Mouse (Mus musculus) macrophage (primary cell): ENCODE results near the gene Nprl3. TPM values are rescaled to one million over a fixed set of nuclear protein-coding genes. Genes with fewer than 3 reads are reported as not detected.

ENCODE experiments used
- H3K27ac ChIP-seq: fragments of 350-480 bp; formaldehyde crosslinking; 2 replicates; pipeline ENCODE4 v1.9.0; 2021
- H3K36me3 ChIP-seq: fragments of 350-480 bp; formaldehyde crosslinking; 2 replicates; pipeline ENCODE4 v1.9.0; 2021; ENCODE audit errors: inconsistent target
- H3K4me3 ChIP-seq: fragments of 350-480 bp; formaldehyde crosslinking; 2 replicates; pipeline ENCODE4 v1.9.0; 2021; ENCODE audit errors: inconsistent target
- H3K79me2 ChIP-seq: fragments of 350-480 bp; formaldehyde crosslinking; 2 replicates; pipeline ENCODE4 v1.9.0; 2021; ENCODE audit errors: inconsistent target
- WGBS: methylation state at CpG from one replicate; pipeline ENCODE4 v1.1.7; 2026; ENCODE audit warnings: inconsistent platforms; ENCODE audit not compliant: missing documents; 5-methylcytosine and 5-hydroxymethylcytosine counted together
- polyA plus RNA-seq: library from polyadenylated mRNA; stranded (reverse); fragments of 250-400 nt; gene quantifications from 3 replicates; pipeline ENCODE4 v1.2.4, GENCODE M21; 2018; ENCODE audit warnings: inconsistent platforms

Nprl3 gene
- polyA plus RNA-seq, 1 experiment from 2014 or later: 7.4 TPM

GRCm38 (mm10) chr11:32194086-32194485 is 73.4 kb downstream of the Nprl3 start:
- no peak overlapping the region for H3K27ac ChIP-seq
- no peak overlapping the region for H3K4me3 ChIP-seq
- WGBS: 92% methylated on average over 9 of the region's 10 CpGs
- no peaks in the 10 kb centered on the region for H3K79me2 ChIP-seq
- no peaks in the 10 kb centered on the region for H3K36me3 ChIP-seq

GRCm38 (mm10) chr11:32193156-32193555 is 74.4 kb downstream of the Nprl3 start:
- Histone ChIP-seq H3K4me3 (no peak overlapping the region), H3K79me2 (no peaks in the 10 kb centered on the region), H3K36me3 (no peaks in the 10 kb centered on the region), H3K27ac (no peak overlapping the region)
- WGBS: 96% methylated on average over 10 of the region's 10 CpGs

- Histone ChIP-seq H3K4me3 (no peak overlapping the region), H3K36me3 (no peaks in the 10 kb centered on the region), H3K27ac (no peak overlapping the region), H3K79me2 (no peaks in the 10 kb centered on the region)
- 98% methylated on average over 12 of the region's 13 CpGs for WGBS
Observed at GRCm38 (mm10) chr11:32190603-32191110, 76.8 kb downstream of the Nprl3 start.

GRCm38 (mm10) chr11:32190119-32190518 is 77.4 kb downstream of the Nprl3 start:
- no peak overlapping the region for H3K4me3 ChIP-seq
- H3K36me3 ChIP-seq: no peaks in the 10 kb centered on the region
- 92% methylated on average over 9 of the region's 9 CpGs for WGBS
- no peak overlapping the region for H3K27ac ChIP-seq
- H3K79me2 ChIP-seq: no peaks in the 10 kb centered on the region

GRCm38 (mm10) chr11:32189434-32189833 is 78.1 kb downstream of the Nprl3 start:
- 96% methylated on average over 5 of the region's 5 CpGs for WGBS
- Histone ChIP-seq H3K36me3 (no peaks in the 10 kb centered on the region), H3K79me2 (no peaks in the 10 kb centered on the region), H3K4me3 (no peak overlapping the region), H3K27ac (no peak overlapping the region)

- Histone ChIP-seq H3K4me3 (no peak overlapping the region), H3K79me2 (no peaks in the 10 kb centered on the region), H3K27ac (no peak overlapping the region), H3K36me3 (no peaks in the 10 kb centered on the region)
- WGBS: 93% methylated on average over 12 of the region's 12 CpGs
Observed at GRCm38 (mm10) chr11:32188881-32189280, 78.6 kb downstream of the Nprl3 start.

- WGBS: 94% methylated on average over 4 of the region's 4 CpGs
Observed at GRCm38 (mm10) chr11:32187256-32187655, 80.3 kb downstream of the Nprl3 start.

GRCm38 (mm10) chr11:32186031-32186430 is 81.5 kb downstream of the Nprl3 start:
- no peaks in the 10 kb centered on the region for H3K36me3 ChIP-seq
- 78% methylated on average over 2 of the region's 3 CpGs for WGBS
- H3K4me3 ChIP-seq: no peak overlapping the region
- H3K27ac ChIP-seq: no peak overlapping the region
- H3K79me2 ChIP-seq: no peaks in the 10 kb centered on the region

More at GRCm38 (mm10) chr11:32187256-32187655, 80.3 kb downstream of the Nprl3 start:
- Histone ChIP-seq H3K4me3 (no peak overlapping the region), H3K79me2 (no peaks in the 10 kb centered on the region), H3K36me3 (no peaks in the 10 kb centered on the region), H3K27ac (no peak overlapping the region)

GRCm38 (mm10) chr11:32184469-32184868 is 83.0 kb downstream of the Nprl3 start:
- H3K4me3 ChIP-seq: no peak overlapping the region
- no peaks in the 10 kb centered on the region for H3K36me3 ChIP-seq
- WGBS: 92% methylated on average over 8 of the region's 8 CpGs
- no peak overlapping the region for H3K27ac ChIP-seq
- no peaks in the 10 kb centered on the region for H3K79me2 ChIP-seq

GRCm38 (mm10) chr11:32181973-32182868 is 85.3 kb downstream of the Nprl3 start:
- WGBS: 47% methylated on average over 24 of the region's 25 CpGs
- Histone ChIP-seq H3K79me2 (no peaks in the 10 kb centered on the region), H3K36me3 (no peaks in the 10 kb centered on the region), H3K4me3 (no peak overlapping the region), H3K27ac (no peak overlapping the region)

GRCm38 (mm10) chr11:32181246-32181645 is 86.3 kb downstream of the Nprl3 start:
- Histone ChIP-seq H3K36me3 (no peaks in the 10 kb centered on the region), H3K4me3 (no peak overlapping the region), H3K79me2 (no peaks in the 10 kb centered on the region), H3K27ac (no peak overlapping the region)
- 92% methylated on average over 4 of the region's 4 CpGs for WGBS

- Histone ChIP-seq H3K79me2 (no peaks in the 10 kb centered on the region), H3K4me3 (no peak overlapping the region), H3K27ac (no peak overlapping the region), H3K36me3 (no peaks in the 10 kb centered on the region)
- 100% methylated on average over 1 of the region's 1 CpGs for WGBS
Observed at GRCm38 (mm10) chr11:32178506-32178905, 89.0 kb downstream of the Nprl3 start.

Other genes starting within 250 kb of the Nprl3 start
- gene Il9r, start 67.4 kb downstream of the Nprl3 start, polyA plus RNA-seq: not detected in 3 replicates
- 11.3 to 20.8 TPM (median 18.7 TPM) in 3 replicates for gene Snrnp25, start 62.3 kb downstream of the Nprl3 start, polyA plus RNA-seq
- 1.8 to 2.5 TPM (median 2.3 TPM) in 3 replicates for gene Rhbdf1, start 45.4 kb downstream of the Nprl3 start, polyA plus RNA-seq
- gene Mpg, start 41.2 kb downstream of the Nprl3 start, polyA plus RNA-seq: 4.6 to 9.9 TPM (median 8.8 TPM) in 3 replicates
- gene Hba-x, start 8.7 kb upstream of the Nprl3 start, polyA plus RNA-seq: not detected in 3 replicates
- not detected in 3 replicates for gene Hba-a1, start 15.8 kb upstream of the Nprl3 start, polyA plus RNA-seq
- not detected in 3 replicates for gene Hbq1b, start 19.3 kb upstream of the Nprl3 start, polyA plus RNA-seq
- not detected in 3 replicates for gene Hba-a2, start 28.8 kb upstream of the Nprl3 start, polyA plus RNA-seq
- not detected in 3 replicates for gene Hbq1a, start 32.4 kb upstream of the Nprl3 start, polyA plus RNA-seq
- gene Sh3pxd2b, start 80.1 kb upstream of the Nprl3 start, polyA plus RNA-seq: 55.4 to 66.8 TPM (median 59.7 TPM) in 3 replicates
- 2.8 to 5.0 TPM (median 3.9 TPM) in 3 replicates for gene Ubtd2, start 187.7 kb upstream of the Nprl3 start, polyA plus RNA-seq